Mouse (Mus musculus) monocyte, adult 59 days (primary cell): ENCODE results near the gene Rab1a. TPM values are rescaled to one million over a fixed set of nuclear protein-coding genes. Genes with fewer than 3 reads are reported as not detected.

Experiments used
- total RNA-seq, 2 experiments: library from RNA; stranded (reverse); gene quantifications; one replicate each; pipeline ENCODE4 v1.2.4; 2023

The Rab1a gene
- total RNA-seq: 100 to 1,000 TPM; 151 to 152 TPM

DNA sequence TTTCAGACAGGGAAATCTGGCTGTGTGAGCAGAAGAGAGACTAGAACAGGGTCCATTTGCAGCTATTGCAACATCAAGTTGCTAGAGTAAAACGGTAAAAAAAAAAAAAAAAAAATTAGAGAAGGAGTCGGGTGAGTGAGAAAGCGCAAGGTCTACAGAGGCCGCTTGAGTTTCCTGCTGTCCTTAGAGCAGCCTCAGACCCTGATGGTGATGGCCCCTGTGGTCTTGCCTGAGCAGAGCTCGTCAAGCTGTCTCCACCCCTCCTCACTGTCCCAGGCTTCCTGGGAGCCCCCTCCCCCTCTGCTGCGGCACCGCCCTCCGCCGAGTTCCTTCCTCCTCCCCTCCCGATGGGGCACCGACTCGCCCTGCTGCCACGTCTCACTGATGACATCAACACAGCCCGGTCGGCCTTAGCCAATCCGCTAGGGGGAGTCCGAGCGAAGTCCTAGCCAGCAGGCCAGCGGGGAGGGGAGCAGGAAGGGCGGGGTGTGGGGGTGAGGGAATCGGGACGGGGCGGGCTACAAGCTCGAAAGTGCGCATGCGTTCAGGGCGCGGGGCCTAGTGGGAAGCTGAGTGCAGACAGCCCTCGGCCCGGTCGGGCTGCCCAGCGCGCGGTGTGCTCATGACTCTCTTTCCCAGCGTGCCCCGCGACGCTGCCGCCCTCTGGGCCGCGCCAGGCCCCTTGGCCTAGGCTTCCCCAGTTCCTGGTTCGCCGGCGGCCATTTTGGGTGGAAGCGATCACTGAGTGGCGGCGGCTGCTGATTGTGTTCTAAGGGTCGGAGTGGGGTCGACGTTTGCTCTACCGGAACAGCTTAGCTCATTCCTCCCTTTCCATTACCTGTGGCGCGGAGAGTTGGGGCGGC, at the start of gene Rab1a:
TSS of gene Rab1a (plus strand) at position 720 of the 863 bp plus-strand sequence.

DNA sequence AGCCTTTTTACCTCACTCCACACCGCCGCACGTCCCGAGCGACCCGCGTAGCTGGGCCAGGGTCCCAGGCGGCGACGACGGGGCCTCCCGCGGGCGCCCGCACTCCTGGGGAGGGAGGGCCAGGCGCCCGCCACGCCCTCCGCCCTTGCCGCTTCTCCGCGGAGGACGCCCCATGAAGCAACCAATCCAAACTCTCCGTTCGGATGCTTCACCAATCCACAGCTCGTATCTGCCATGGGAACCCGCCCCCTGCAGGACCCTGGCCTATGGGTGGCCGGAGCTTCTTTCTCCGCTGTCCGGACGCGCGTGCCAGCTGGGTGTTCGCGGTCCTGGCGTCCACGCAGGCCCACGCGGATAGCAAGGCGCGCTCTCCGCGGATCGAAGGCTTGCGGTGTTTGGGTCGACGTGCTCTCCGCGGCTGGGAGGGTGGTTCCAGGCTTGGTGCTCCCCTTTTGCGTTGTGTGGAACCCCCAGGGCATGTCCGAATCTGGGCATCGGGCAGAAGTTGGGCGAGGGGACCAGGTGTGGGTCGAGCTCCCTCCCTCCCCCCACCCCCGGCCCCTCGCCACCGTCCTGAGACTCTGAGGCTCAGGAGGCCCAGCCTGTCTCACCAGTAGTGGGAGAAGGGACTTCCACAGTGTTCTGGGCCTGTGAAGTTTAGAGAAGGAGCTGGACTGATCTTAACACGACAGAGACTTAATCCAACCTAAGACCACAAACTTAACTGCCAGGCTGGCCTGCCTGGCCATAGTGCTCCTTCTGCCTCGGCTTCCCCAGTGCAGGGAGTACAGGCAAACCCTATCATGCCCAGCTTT, 48.3 kb downstream of the Rab1a start, which contains the start of gene Cep68:
TSS of gene Cep68 (minus strand) at position 134 of the 815 bp plus-strand sequence.

Other genes starting within 250 kb of the Rab1a start
- 100 to 1,000 TPM; 345 to 360 TPM for gene Actr2, start 88.5 kb upstream of the Rab1a start, total RNA-seq
- gene Cep68, start 48.0 kb downstream of the Rab1a start, total RNA-seq: 1 to 10 TPM; 8.8 to 9.0 TPM
- under 1 TPM; 0.52 to 0.60 TPM for gene Slc1a4, start 131.3 kb downstream of the Rab1a start, total RNA-seq